Mouse (Mus musculus) ES-Bruce4 (cell line): ENCODE data around the gene Rhox6. TPM values are rescaled to one million over a fixed set of nuclear protein-coding genes. Genes with fewer than 3 reads are reported as not detected.

Experiments
- H3K27ac ChIP-seq: 2 replicates; pipeline ENCODE4 v1.5.1; 2012; ENCODE audit warnings: low read length, inconsistent platforms; ENCODE audit not compliant: insufficient read depth
- H3K27me3 ChIP-seq: 2 replicates; pipeline ENCODE4 v1.6.1; 2012; ENCODE audit warnings: mild to moderate bottlenecking, low read length, inconsistent platforms; ENCODE audit not compliant: control insufficient read depth, poor library complexity, insufficient read depth, severe bottlenecking
- H3K36me3 ChIP-seq: 2 replicates; pipeline ENCODE4 v1.6.1; 2012; ENCODE audit warnings: inconsistent platforms, mild to moderate bottlenecking, low read length, moderate library complexity; ENCODE audit not compliant: control insufficient read depth, poor library complexity, insufficient read depth, severe bottlenecking
- H3K4me1 ChIP-seq: one replicate; pipeline ENCODE4 v1.8.1; 2011; ENCODE audit warnings: low read length; ENCODE audit not compliant: control insufficient read depth, insufficient read depth
- H3K4me3 ChIP-seq: 2 replicates; pipeline ENCODE4 v1.5.1; 2011; ENCODE audit warnings: low read depth, mild to moderate bottlenecking, low read length
- H3K9ac ChIP-seq: 2 replicates; pipeline ENCODE4 v1.6.1; 2012; ENCODE audit warnings: low read depth, mild to moderate bottlenecking, inconsistent platforms; ENCODE audit not compliant: poor library complexity, severe bottlenecking
- H3K9me3 ChIP-seq: replicated peaks from 2 replicates; pipeline ENCODE4 v1.6.1; 2012; ENCODE audit warnings: mild to moderate bottlenecking, low read length, inconsistent platforms; ENCODE audit not compliant: control insufficient read depth, poor library complexity, insufficient read depth, severe bottlenecking
- CTCF ChIP-seq: IDR thresholded peaks from one replicate; pipeline ENCODE4 v1.8.1; 2011; ENCODE audit warnings: low read depth, low read length
- EP300 ChIP-seq: IDR thresholded peaks from 2 replicates; pipeline ENCODE4 v1.6.1; 2011; ENCODE audit warnings: low read depth, low read length; ENCODE audit not compliant: insufficient read depth
- POLR2A ChIP-seq: IDR thresholded peaks from one replicate; pipeline ENCODE4 v1.8.1; 2011; ENCODE audit warnings: low read length; ENCODE audit not compliant: insufficient read depth
- polyA plus RNA-seq: library from polyadenylated mRNA; stranded (reverse); fragments of >200 nt; gene quantifications from 2 replicates; pipeline ENCODE4 v1.2.4, GENCODE M21; 2011; ENCODE audit warnings: low read depth; ENCODE audit not compliant: missing spikeins, insufficient read depth, insufficient read length

The Rhox6 gene
- polyA plus RNA-seq, 1 experiment: 23.9 TPM

GRCm38 (mm10) chrX:37871641-37872040 is 44.9 kb downstream of the Rhox6 start:
- Histone ChIP-seq H3K27ac (no peak overlapping the region), H3K4me1 (no peaks in the 10 kb centered on the region), H3K27me3 (no peaks in the 10 kb centered on the region), H3K9me3 (no peaks in the 10 kb centered on the region), H3K9ac (no peak overlapping the region), H3K36me3 (no peaks in the 10 kb centered on the region), H3K4me3 (no peak overlapping the region)
- TF ChIP-seq EP300 (no peak), CTCF (no peak), POLR2A (no peak)

GRCm38 (mm10) chrX:37878844-37879243 is 52.1 kb downstream of the Rhox6 start, which contains the start of gene Rhox8:
Rhox8 (minus strand) TSS chrX:37878944.
- TF ChIP-seq CTCF: no peak
- TF ChIP-seq POLR2A: no peak
- no peak for TF ChIP-seq EP300
- Histone ChIP-seq H3K9ac (no peak within 1 kb of the TSS), H3K27me3 (no peaks in the 10 kb centered on the region), H3K9me3 (no peaks in the 10 kb centered on the region), H3K36me3 (no peaks in the 10 kb centered on the region), H3K4me3 (no peak within 1 kb of the TSS), H3K27ac (no peak within 1 kb of the TSS), H3K4me1 (no peaks in the 10 kb centered on the region)

Other genes with a start within 250 kb of the Rhox6 start
- gene Rhox3f, start 245.9 kb upstream of the Rhox6 start, polyA plus RNA-seq: not detected in 2 replicates
- gene Rhox4f, start 219.2 kb upstream of the Rhox6 start, polyA plus RNA-seq: not detected in 2 replicates
- not detected in 2 replicates for gene Rhox3g, start 198.3 kb upstream of the Rhox6 start, polyA plus RNA-seq
- not detected in 2 replicates for gene Rhox2g, start 183.4 kb upstream of the Rhox6 start, polyA plus RNA-seq
- not detected in 2 replicates for gene Rhox4g, start 175.6 kb upstream of the Rhox6 start, polyA plus RNA-seq
- not detected in 2 replicates for gene Rhox3h, start 158.1 kb upstream of the Rhox6 start, polyA plus RNA-seq
- not detected in 2 replicates for gene Rhox2h, start 153.6 kb upstream of the Rhox6 start, polyA plus RNA-seq
- 162 and 170 TPM in 2 replicates for gene Rhox5, start 22.1 kb upstream of the Rhox6 start, polyA plus RNA-seq
- gene Rhox7a, start 4.8 kb downstream of the Rhox6 start, polyA plus RNA-seq: 1.2 TPM in 1 of 2 replicates, not detected in the other
- not detected in 2 replicates for gene Rhox8, start 52.0 kb downstream of the Rhox6 start, polyA plus RNA-seq
- not detected in 2 replicates for gene Rhox7b, start 70.3 kb downstream of the Rhox6 start, polyA plus RNA-seq
- gene Rhox9, start 74.9 kb downstream of the Rhox6 start, polyA plus RNA-seq: 19.2 and 19.5 TPM in 2 replicates
- gene Btg1-ps1, start 191.9 kb downstream of the Rhox6 start, polyA plus RNA-seq: not detected in 2 replicates
- not detected in 2 replicates for gene Btg1-ps2, start 216.2 kb downstream of the Rhox6 start, polyA plus RNA-seq
- not detected in 2 replicates for gene Rhox10, start 239.6 kb downstream of the Rhox6 start, polyA plus RNA-seq